ENCODE assay signal across 1 mouse cellular context in genomic region chr12:77238531-77239389, GRCm38 (mm10).
A peak's percentile ranks its signal among the peaks of the same experiment; 100 is the strongest.
TF ChIP-seq lines count a peak whose summit lies in the region.

No protein-coding gene starts in this region.

TF ChIP-seq in CH12.LX, 34 proteins besides CTCF, POLR2A, EP300 and RAD21 (continued from another document):
- TF ChIP-seq MXI1 (IDR thresholded peaks at IDR 0.05; ENCODE audit: low read depth, low read length) (peak; percentile 60; the same call in 1 of the 2 replicates), JUND (conservative IDR thresholded peaks at IDR 0.05; ENCODE audit: low read depth, low read length) (no peak), TBP (conservative IDR thresholded peaks at IDR 0.05; ENCODE audit: low read depth, low read length) (peak; percentile 68; the same call in 1 of the 2 replicates), CHD1 (IDR thresholded peaks at IDR 0.05; ENCODE audit: low read depth, low read length) (no peak), USF1 (IDR thresholded peaks at IDR 0.05; ENCODE audit: low read depth, low read length) (no peak), E2F4 (IDR thresholded peaks at IDR 0.05; ENCODE audit: insufficient replicate concordance, low read depth, low read length) (no peak), JUN (IDR thresholded peaks at IDR 0.05; ENCODE audit: insufficient read depth, low read depth, low read length) (no peak), MYC (IDR thresholded peaks at IDR 0.05; ENCODE audit: low read depth, low read length) (0 out of 2 replicates have a peak, but pooled peaks have one; percentile 26), TCF12 (IDR thresholded peaks at IDR 0.05; ENCODE audit: low read depth, low read length) (peak; percentile 63), ZKSCAN1 (IDR thresholded peaks at IDR 0.05; ENCODE audit: borderline replicate concordance, low read depth, low read length) (no peak), POLR2AphosphoS2 (IDR thresholded peaks at IDR 0.05; ENCODE audit: low read depth, low read length) (peak; percentile 65; the same call in 1 of the 2 replicates), KAT2A (IDR thresholded peaks at IDR 0.05; ENCODE audit: insufficient replicate concordance, low read length) (0 out of 2 replicates have a peak, but pooled peaks have one; percentile 11), NELFE (IDR thresholded peaks at IDR 0.05; ENCODE audit: low read depth, low read length) (peak; percentile 46)
